ENCODE assay signal across 7 mouse cellular contexts in genomic region chr19:24166516-24167091, GRCm38 (mm10). TPM values are rescaled to one million over a fixed set of nuclear protein-coding genes. Genes with fewer than 3 reads are reported as not detected.
A peak's percentile ranks its signal among the peaks of the same experiment; 100 is the strongest.
DNase-seq lines count a peak whose midpoint lies in the region; ATAC-seq and TF ChIP-seq lines count a peak whose summit lies in the region.

No protein-coding gene starts in this region.

- H3K4me3 ChIP-seq in kidney, adult 2 months (ENCODE audit: insufficient read depth, low read depth, low read length), result peak overlapping the region; percentile 41
- H3K4me3 ChIP-seq in lung, embryonic 16.5 days (ENCODE audit: low read length), result peak overlapping the region; percentile 40

- no peaks in the 10 kb centered on the region for H3K9me3 ChIP-seq in lung, embryonic 16.5 days (ENCODE audit: control insufficient read depth, low read length)

- TF ChIP-seq CTCF in kidney, adult 2 months (conservative IDR thresholded peaks at IDR 0.05; ENCODE audit: insufficient read depth, insufficient read length, low read depth, low read length), result no peak

- WGBS in kidney, adult 2 months, result 17% methylated on average over 17 of the region's 17 CpGs
- 14% methylated on average over 17 of the region's 17 CpGs for WGBS in lung, embryonic 16.5 days

- peak overlapping the region; percentile 57 for H3K4me2 ChIP-seq in lung, embryonic 16.5 days (ENCODE audit: low read depth, low read length)

- no peaks in the 10 kb centered on the region for H3K27me3 ChIP-seq in kidney, adult 2 months (replicated peaks; ENCODE audit: control insufficient read depth, insufficient read depth, low read length)
- H3K27me3 ChIP-seq in lung, embryonic 16.5 days (ENCODE audit: control insufficient read depth, insufficient read depth, low read depth, low read length), result no peaks in the 10 kb centered on the region

- peaks cover 16% of the 10 kb centered on the region; the same call in 1 of the 2 replicates for H3K4me1 ChIP-seq in kidney, adult 2 months (ENCODE audit: control insufficient read depth, insufficient read depth, low read length)
- H3K4me1 ChIP-seq in lung, embryonic 16.5 days (replicated peaks; ENCODE audit: control insufficient read depth, insufficient read depth, low read length), result peaks cover 40% of the 10 kb centered on the region

- ATAC-seq in lung, embryonic 16.5 days (ENCODE audit: low read depth), result peak; percentile 94

- TF ChIP-seq POLR2A in kidney, adult 2 months (IDR thresholded peaks at IDR 0.05; ENCODE audit: low read depth, low read length), result no peak

- H3K27ac ChIP-seq in kidney, adult 2 months (ENCODE audit: insufficient read depth, low read depth, low read length), result peak overlapping the region; percentile 74
- H3K27ac ChIP-seq in lung, embryonic 16.5 days (ENCODE audit: low read length), result peak overlapping the region; percentile 91

- no peaks in the 10 kb centered on the region for H3K36me3 ChIP-seq in kidney, adult 2 months (ENCODE audit: control insufficient read depth, insufficient read depth, low read length)
- H3K36me3 ChIP-seq in lung, embryonic 16.5 days (ENCODE audit: control insufficient read depth, insufficient read depth, low read length), result no peaks in the 10 kb centered on the region

- peak; percentile 50 for DNase-seq in ES-CJ7 (ENCODE audit: low read depth, low spot score)
- peak; percentile 56 for DNase-seq in adrenal gland, postnatal 25 days
- peak; percentile 65 for DNase-seq in heart, adult 8-10 months (ENCODE audit: low spot score)
- peak; percentile 65 for DNase-seq in kidney, adult 2 months
- DNase-seq in skeletal muscle tissue, adult 2 months (ENCODE audit: low read depth, low spot score), result peak; percentile 56
- DNase-seq in right cerebral cortex, postnatal 36 days (ENCODE audit: low spot score in 2 of 2), result no peak

- H3K9ac ChIP-seq in lung, embryonic 16.5 days (ENCODE audit: low read length), result peak overlapping the region; percentile 59

RNA-seq across cellular contexts. Expression of gene Tjp2, which starts 58.2 kb away (rescaled TPM):
- total RNA-seq in adrenal gland, postnatal 25 days (2021), result 7.2 and 8.9 TPM in 2 replicates
- total RNA-seq in heart, adult 8-10 months (2022), result 10 to 100 TPM; 15.8 to 17.4 (median 17.0) TPM
- polyA plus RNA-seq in kidney, adult 2 months (2012; rRNA removed), result 13.0 and 13.4 TPM in 2 replicates
- 34.6 and 36.6 TPM in 2 replicates for polyA plus RNA-seq in lung, embryonic 16.5 days (2015; fragmentation: Nextera tagmentation; extraction: Ambion mirVana)

Comparison
In these comparisons a context has a peak if more than half of its experiments do, and no peak if none do; other contexts are left out.
1. DNase-seq: peak in ES-CJ7 (single experiment), adrenal gland, postnatal 25 days (single experiment), heart, adult 8-10 months (single experiment), kidney, adult 2 months (single experiment) and skeletal muscle tissue, adult 2 months (single experiment); none in right cerebral cortex, postnatal 36 days (0 of 2).